Mouse (Mus musculus): ENCODE results near the gene Ppie. TPM values are rescaled to one million over a fixed set of nuclear protein-coding genes. Genes with fewer than 3 reads are reported as not detected.

The Ppie gene
- polyA plus RNA-seq, 1 experiment from 2014 or later: 64.8 TPM

GRCm38 (mm10) chr4:123083323-123083902 lies 56.3 kb downstream of the Ppie start:
- Histone ChIP-seq H3K4me1 (replicated peaks) (no peaks in the 10 kb centered on the region), H3K4me2 (no peak overlapping the region), H3K9me3 (no peaks in the 10 kb centered on the region), H3K4me3 (no peak overlapping the region), H3K27ac (no peak overlapping the region), H3K36me3 (no peaks in the 10 kb centered on the region), H3K9ac (no peak overlapping the region), H3K27me3 (0 out of 2 replicates have a peak, but pooled peaks cover 2% of the 10 kb centered on the region)
- no peak for ATAC-seq (ENCODE audit: low FRiP score)
- 76% methylated on average over 13 of the region's 13 CpGs for WGBS

GRCm38 (mm10) chr4:123082283-123083163 lies 57.2 kb downstream of the Ppie start:
- ATAC-seq (ENCODE audit: low FRiP score): peak; percentile 61; the same call in 1 of the 2 replicates
- no peak overlapping the region for H3K4me2 ChIP-seq
- no peaks in the 10 kb centered on the region for H3K9me3 ChIP-seq
- H3K27ac ChIP-seq: no peak overlapping the region
- H3K9ac ChIP-seq: no peak overlapping the region
- 68% methylated on average over 20 of the region's 20 CpGs for WGBS
- H3K4me3 ChIP-seq: no peak overlapping the region
- H3K27me3 ChIP-seq: 0 out of 2 replicates have a peak, but pooled peaks cover 2% of the 10 kb centered on the region
- H3K36me3 ChIP-seq: no peaks in the 10 kb centered on the region
- no peaks in the 10 kb centered on the region for H3K4me1 ChIP-seq (replicated peaks)

GRCm38 (mm10) chr4:123080791-123081190 lies 59.0 kb downstream of the Ppie start:
- Histone ChIP-seq H3K4me1 (replicated peaks) (no peaks in the 10 kb centered on the region), H3K4me2 (no peak overlapping the region), H3K36me3 (no peaks in the 10 kb centered on the region), H3K27me3 (0 out of 2 replicates have a peak, but pooled peaks cover 2% of the 10 kb centered on the region), H3K4me3 (no peak overlapping the region), H3K27ac (no peak overlapping the region), H3K9me3 (no peaks in the 10 kb centered on the region), H3K9ac (no peak overlapping the region)
- WGBS: 39% methylated on average over 13 of the region's 13 CpGs
- no peak for ATAC-seq (ENCODE audit: low FRiP score)

- 90% methylated on average over 4 of the region's 4 CpGs for WGBS
Observed at GRCm38 (mm10) chr4:123078231-123078630, 61.5 kb downstream of the Ppie start.

More at GRCm38 (mm10) chr4:123078231-123078630, 61.5 kb downstream of the Ppie start:
- Histone ChIP-seq H3K27ac (no peak overlapping the region), H3K9me3 (no peaks in the 10 kb centered on the region), H3K4me2 (no peak overlapping the region), H3K36me3 (no peaks in the 10 kb centered on the region), H3K4me3 (no peak overlapping the region), H3K9ac (no peak overlapping the region), H3K27me3 (0 out of 2 replicates have a peak, but pooled peaks cover 2% of the 10 kb centered on the region), H3K4me1 (replicated peaks) (no peaks in the 10 kb centered on the region)
- ATAC-seq (ENCODE audit: low FRiP score): no peak

Other genes with a start within 250 kb of the Ppie start
- gene Mfsd2a, start 178.8 kb downstream of the Ppie start, polyA plus RNA-seq (2015; fragmentation: Nextera tagmentation; extraction: Ambion mirVana): 29.6 and 36.7 TPM in 2 replicates
- gene Mycl, start 144.3 kb downstream of the Ppie start, polyA plus RNA-seq (2015; fragmentation: Nextera tagmentation; extraction: Ambion mirVana): 75.9 and 77.3 TPM in 2 replicates
- gene Trit1, start 123.4 kb downstream of the Ppie start, polyA plus RNA-seq (2015; fragmentation: Nextera tagmentation; extraction: Ambion mirVana): 25.4 and 27.1 TPM in 2 replicates
- gene Bmp8b, start 34.8 kb downstream of the Ppie start, polyA plus RNA-seq (2015; fragmentation: Nextera tagmentation; extraction: Ambion mirVana): 0.22 TPM in 2 replicates
- 0.21 and 0.40 TPM in 2 replicates for gene Oxct2b, start 23.7 kb downstream of the Ppie start, polyA plus RNA-seq (2015; fragmentation: Nextera tagmentation; extraction: Ambion mirVana)
- gene Hpcal4, start 43.3 kb upstream of the Ppie start, polyA plus RNA-seq (2015; fragmentation: Nextera tagmentation; extraction: Ambion mirVana): 14.9 and 18.8 TPM in 2 replicates
- not detected in 2 replicates for gene Nt5c1a, start 61.6 kb upstream of the Ppie start, polyA plus RNA-seq (2015; fragmentation: Nextera tagmentation; extraction: Ambion mirVana)
- 8.0 and 8.8 TPM in 2 replicates for gene Heyl, start 93.6 kb upstream of the Ppie start, polyA plus RNA-seq (2015; fragmentation: Nextera tagmentation; extraction: Ambion mirVana)
- 28.0 and 30.0 TPM in 2 replicates for gene Pabpc4, start 122.4 kb upstream of the Ppie start, polyA plus RNA-seq (2015; fragmentation: Nextera tagmentation; extraction: Ambion mirVana)
- gene Oxct2a, start 183.7 kb upstream of the Ppie start, polyA plus RNA-seq (2015; fragmentation: Nextera tagmentation; extraction: Ambion mirVana): not detected in 2 replicates
- 0.26 and 0.31 TPM in 2 replicates for gene Bmp8a, start 203.3 kb upstream of the Ppie start, polyA plus RNA-seq (2015; fragmentation: Nextera tagmentation; extraction: Ambion mirVana)

All from hindbrain, embryonic 13.5 days (tissue).